Mouse (Mus musculus) limb, embryonic 12.5 days (tissue): ENCODE results near the gene Rai1. TPM values are rescaled to one million over a fixed set of nuclear protein-coding genes. Genes with fewer than 3 reads are reported as not detected.

Experiments used
- ATAC-seq: fragments of 200-750 bp; cut with Nextera tagmentation; 2 replicates; pipeline ENCODE4 v1.8.0; 2017; ENCODE audit warnings: low read depth, moderate TSS enrichment; ENCODE audit not compliant: insufficient number of reproducible peaks, insufficient read depth, low FRiP score, low TSS enrichment
- H3K27ac ChIP-seq: fragments of 300-500 bp; sonication (generic); 2 replicates; pipeline ENCODE4 v1.5.1; 2016; ENCODE audit warnings: mild to moderate bottlenecking, moderate library complexity
- H3K27me3 ChIP-seq: fragments of 300-500 bp; sonication (generic); 2 replicates; pipeline ENCODE4 v1.6.1; 2016; ENCODE audit warnings: mild to moderate bottlenecking, moderate library complexity
- H3K36me3 ChIP-seq: fragments of 300-500 bp; sonication (generic); 2 replicates; pipeline ENCODE4 v1.6.1; 2016; ENCODE audit warnings: mild to moderate bottlenecking, moderate library complexity
- H3K4me1 ChIP-seq: fragments of 300-500 bp; sonication (generic); replicated peaks from 2 replicates; pipeline ENCODE4 v1.6.1; 2016
- H3K4me2 ChIP-seq: fragments of 300-500 bp; sonication (generic); 2 replicates; pipeline ENCODE4 v1.6.1; 2016; ENCODE audit warnings: mild to moderate bottlenecking, moderate library complexity
- H3K4me3 ChIP-seq: fragments of 300-500 bp; sonication (generic); replicated peaks from 2 replicates; pipeline ENCODE4 v1.5.1; 2016; ENCODE audit warnings: mild to moderate bottlenecking
- H3K9ac ChIP-seq: fragments of 300-500 bp; sonication (generic); replicated peaks from 2 replicates; pipeline ENCODE4 v1.6.1; 2016; ENCODE audit warnings: mild to moderate bottlenecking, moderate library complexity
- H3K9me3 ChIP-seq: fragments of 300-500 bp; sonication (generic); 2 replicates; pipeline ENCODE4 v1.6.1; 2016; ENCODE audit warnings: mild to moderate bottlenecking, moderate library complexity
- WGBS: fragments of 180-500 bp; shearing (Covaris S2); methylation state at CpG from one replicate; pipeline ENCODE4 v1.1.7; 2016; 5-methylcytosine and 5-hydroxymethylcytosine counted together
- polyA plus RNA-seq: library from polyadenylated mRNA; unstranded; fragments of >200 nt; fragmentation: Nextera tagmentation; extraction: Ambion mirVana; gene quantifications from 2 replicates; pipeline ENCODE4 v1.2.1, GENCODE M21; 2016

Rai1 gene
- polyA plus RNA-seq, 1 experiment from 2014 or later, result 36.2 TPM

DNA sequence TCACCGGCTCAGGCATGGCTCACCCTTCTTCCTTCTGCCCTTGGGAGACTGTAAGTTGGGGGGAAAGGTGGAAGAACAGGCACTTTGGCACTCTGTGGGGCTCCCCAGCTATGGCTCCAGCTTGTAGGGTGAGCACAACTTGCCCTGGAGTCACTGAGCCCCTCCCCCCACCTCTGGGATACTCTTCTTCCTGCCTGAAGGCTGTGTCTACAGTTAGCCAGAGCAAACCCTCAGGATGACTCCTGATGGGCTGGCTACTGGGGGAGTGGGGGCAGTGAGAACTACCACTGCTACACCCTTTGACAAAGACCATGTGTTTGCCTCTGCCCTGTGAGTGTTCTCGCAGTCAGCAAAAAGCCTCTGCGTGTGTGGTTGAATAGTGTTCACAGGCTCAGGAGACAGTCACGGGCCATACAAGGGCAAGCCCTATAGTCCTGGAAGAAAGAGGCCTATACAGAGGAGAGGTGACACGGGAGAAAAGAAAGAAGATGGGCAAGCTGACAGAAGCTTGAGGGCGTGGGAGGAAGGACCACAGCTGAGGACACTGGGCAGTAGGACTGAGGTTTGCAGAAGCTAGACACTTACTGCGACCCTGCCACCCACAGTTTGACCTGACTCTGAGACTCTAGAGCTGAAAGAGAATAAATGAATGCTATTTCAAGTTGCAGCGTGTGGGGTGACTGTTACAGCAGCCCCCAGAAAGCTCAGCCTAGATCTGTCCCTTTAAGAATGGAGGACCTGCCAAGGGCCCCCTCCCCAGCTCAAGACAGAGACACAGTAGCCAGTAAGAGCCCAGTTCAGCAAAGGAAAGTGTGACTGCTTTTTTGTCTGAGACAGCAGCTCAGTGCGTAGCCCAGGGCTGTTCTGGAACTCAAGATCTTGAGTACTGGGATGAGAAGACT lies 9.7 kb upstream of the Rai1 start:
- Histone ChIP-seq H3K36me3 (no peaks in the 10 kb centered on the region), H3K27me3 (no peaks in the 10 kb centered on the region), H3K4me2 (no peak overlapping the region), H3K9me3 (no peaks in the 10 kb centered on the region), H3K4me1 (peaks cover 20% of the 10 kb centered on the region), H3K9ac (no peak overlapping the region), H3K27ac (no peak overlapping the region), H3K4me3 (no peak overlapping the region)
- no peak for ATAC-seq
- 57% methylated on average over 9 of the region's 9 CpGs for WGBS

DNA sequence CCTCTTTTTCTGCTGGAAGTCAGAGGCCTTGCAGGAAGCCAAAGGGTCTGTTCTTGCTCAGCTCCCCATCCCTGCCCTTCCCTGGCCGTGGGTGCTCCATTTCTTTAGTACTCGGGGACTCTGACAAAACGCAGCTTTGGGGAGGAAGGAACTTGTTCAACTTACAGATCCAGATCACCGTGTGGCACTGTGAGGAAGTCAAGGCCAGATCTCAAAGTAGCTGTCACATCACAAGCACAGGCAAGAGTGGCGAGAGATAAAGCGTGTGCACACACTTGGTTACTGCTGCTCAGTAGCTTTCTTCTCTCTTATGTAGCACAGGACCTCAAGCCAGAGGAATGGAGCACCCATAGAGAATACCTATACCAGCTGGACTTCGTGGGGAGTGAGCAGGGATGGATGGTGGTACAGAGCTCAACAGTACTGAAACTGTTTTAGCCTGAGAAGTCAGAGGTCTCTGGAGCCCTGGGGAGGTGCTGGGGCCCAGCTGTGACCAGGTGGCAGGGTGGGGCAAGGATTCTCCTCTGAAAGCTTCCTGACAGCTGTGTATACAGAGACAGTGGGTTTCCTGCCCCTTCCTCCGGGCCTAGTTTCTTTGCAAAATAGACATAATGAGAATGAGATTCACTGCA lies 5.1 kb upstream of the Rai1 start:
- WGBS, result 79% methylated on average over 8 of the region's 8 CpGs
- Histone ChIP-seq H3K9ac (no peak overlapping the region), H3K27me3 (no peaks in the 10 kb centered on the region), H3K27ac (no peak overlapping the region), H3K4me3 (no peak overlapping the region), H3K4me2 (no peak overlapping the region), H3K36me3 (no peaks in the 10 kb centered on the region), H3K9me3 (no peaks in the 10 kb centered on the region), H3K4me1 (peaks cover 11% of the 10 kb centered on the region)
- ATAC-seq, result no peak

DNA sequence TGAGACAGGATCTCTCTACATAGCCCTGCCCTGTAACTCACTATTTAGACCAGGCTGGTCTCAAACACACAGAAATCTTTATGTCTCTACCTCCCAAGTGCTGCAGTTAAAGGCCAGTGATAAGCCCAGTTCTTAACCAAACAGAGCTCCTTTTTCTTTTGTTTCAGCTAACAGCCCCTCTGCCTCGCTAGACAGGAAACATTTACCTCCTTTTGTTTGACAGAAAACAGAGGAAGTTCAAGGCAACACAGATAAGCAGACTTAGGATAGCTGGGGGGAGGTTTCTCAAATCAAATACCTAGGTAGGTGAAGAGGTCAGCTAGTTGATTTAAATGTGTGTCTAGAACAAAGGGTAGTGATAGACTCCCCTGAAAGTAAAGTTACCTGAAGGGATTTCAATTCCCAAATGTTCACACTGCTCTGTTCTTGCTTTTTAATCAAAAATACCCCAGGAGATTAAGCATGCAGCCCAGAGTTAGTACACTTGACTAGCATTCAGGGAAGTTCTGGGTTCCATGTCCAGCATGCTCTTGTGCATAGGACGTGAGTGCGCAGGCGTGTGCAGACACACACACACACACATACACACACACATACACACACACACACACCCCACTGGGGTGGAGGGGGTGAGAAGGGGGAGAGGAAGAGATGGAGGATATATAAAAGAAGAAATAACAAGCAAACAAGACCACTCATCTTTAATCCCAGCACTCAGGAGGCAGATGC lies 3.8 kb upstream of the Rai1 start:
- H3K4me2 ChIP-seq, result no peak overlapping the region
- WGBS, result 65% methylated on average over 4 of the region's 4 CpGs
- H3K27me3 ChIP-seq, result no peaks in the 10 kb centered on the region
- no peak overlapping the region for H3K9ac ChIP-seq
- peaks cover 3% of the 10 kb centered on the region; the same call in 1 of the 2 replicates for H3K4me1 ChIP-seq
- no peak for ATAC-seq
- H3K27ac ChIP-seq, result no peak overlapping the region
- H3K36me3 ChIP-seq, result no peaks in the 10 kb centered on the region
- no peak overlapping the region for H3K4me3 ChIP-seq
- H3K9me3 ChIP-seq, result no peaks in the 10 kb centered on the region

DNA sequence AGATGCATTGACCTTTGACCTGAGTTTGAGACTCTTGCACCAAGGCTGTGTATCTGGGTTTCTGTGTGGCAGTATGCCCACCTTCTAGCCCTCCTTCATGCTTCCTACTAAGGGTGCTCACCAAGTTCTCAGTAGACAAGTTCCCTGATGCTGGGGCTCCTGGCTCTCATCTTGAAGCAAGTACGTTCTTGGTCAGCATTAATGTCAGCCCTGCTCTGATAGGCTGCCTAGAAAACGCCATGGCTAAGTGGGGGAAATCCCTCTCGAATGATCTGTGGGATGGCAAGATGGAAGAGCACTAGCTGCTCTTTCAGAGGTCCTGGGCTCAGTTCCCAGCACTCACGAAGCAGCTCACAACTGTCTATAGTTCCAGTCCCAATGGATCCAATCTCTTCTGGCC lies 2.8 kb upstream of the Rai1 start:
- Histone ChIP-seq H3K4me3 (no peak overlapping the region), H3K9ac (no peak overlapping the region), H3K36me3 (no peaks in the 10 kb centered on the region), H3K27me3 (no peaks in the 10 kb centered on the region), H3K27ac (no peak overlapping the region), H3K4me1 (peaks cover 9% of the 10 kb centered on the region), H3K4me2 (no peak overlapping the region), H3K9me3 (no peaks in the 10 kb centered on the region)
- no peak for ATAC-seq
- 76% methylated on average over 4 of the region's 4 CpGs for WGBS

DNA sequence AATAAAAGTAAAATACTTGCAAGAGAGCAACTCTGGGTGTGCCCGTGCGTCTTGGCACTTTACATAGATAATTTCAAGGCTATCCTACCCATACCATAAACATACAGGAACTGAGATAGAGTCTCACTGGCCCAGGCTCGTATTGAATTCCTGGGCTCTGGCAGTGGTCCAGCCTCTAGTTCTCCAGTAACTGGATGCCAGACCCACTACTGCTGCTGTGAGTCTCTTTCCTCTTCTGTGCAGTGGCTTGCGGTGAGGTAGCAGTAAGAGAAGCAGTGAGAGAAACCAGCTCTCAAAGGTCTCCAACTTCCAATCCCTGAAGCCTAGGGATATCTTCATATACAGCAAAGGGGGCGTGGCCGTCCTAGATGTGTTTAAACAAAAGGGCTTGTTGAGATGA lies 2.1 kb upstream of the Rai1 start:
- Histone ChIP-seq H3K36me3 (no peaks in the 10 kb centered on the region), H3K9me3 (no peaks in the 10 kb centered on the region), H3K4me3 (no peak overlapping the region), H3K27ac (no peak overlapping the region), H3K4me1 (peaks cover 16% of the 10 kb centered on the region), H3K4me2 (no peak overlapping the region), H3K27me3 (no peaks in the 10 kb centered on the region), H3K9ac (no peak overlapping the region)
- no peak for ATAC-seq
- 78% methylated on average over 6 of the region's 6 CpGs for WGBS

DNA sequence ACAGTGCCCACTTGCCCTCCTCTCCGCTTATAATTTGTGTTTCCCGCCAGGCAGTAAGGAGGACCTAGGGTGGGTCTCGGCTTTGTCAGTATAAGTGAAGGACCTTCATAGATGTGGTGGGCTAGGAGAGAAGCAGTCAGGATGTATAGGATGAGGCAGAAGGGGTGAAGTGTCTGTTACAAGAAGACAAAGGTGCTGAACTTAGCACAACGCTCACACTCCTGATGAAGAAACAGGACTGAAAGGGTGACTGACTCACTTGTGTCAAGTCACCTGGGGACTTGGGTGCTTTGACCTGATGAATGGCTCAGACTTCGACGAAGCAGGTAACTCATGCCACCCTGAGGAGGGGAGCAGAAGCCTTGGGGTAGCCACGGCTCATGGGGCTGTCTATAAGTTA lies 1.2 kb upstream of the Rai1 start:
- Histone ChIP-seq H3K36me3 (no peaks in the 10 kb centered on the region), H3K4me2 (no peak overlapping the region), H3K27ac (no peak overlapping the region), H3K9me3 (no peaks in the 10 kb centered on the region), H3K27me3 (no peaks in the 10 kb centered on the region), H3K9ac (no peak overlapping the region), H3K4me1 (peaks cover 25% of the 10 kb centered on the region), H3K4me3 (no peak overlapping the region)
- ATAC-seq, result no peak
- WGBS, result 87% methylated on average over 7 of the region's 7 CpGs

DNA sequence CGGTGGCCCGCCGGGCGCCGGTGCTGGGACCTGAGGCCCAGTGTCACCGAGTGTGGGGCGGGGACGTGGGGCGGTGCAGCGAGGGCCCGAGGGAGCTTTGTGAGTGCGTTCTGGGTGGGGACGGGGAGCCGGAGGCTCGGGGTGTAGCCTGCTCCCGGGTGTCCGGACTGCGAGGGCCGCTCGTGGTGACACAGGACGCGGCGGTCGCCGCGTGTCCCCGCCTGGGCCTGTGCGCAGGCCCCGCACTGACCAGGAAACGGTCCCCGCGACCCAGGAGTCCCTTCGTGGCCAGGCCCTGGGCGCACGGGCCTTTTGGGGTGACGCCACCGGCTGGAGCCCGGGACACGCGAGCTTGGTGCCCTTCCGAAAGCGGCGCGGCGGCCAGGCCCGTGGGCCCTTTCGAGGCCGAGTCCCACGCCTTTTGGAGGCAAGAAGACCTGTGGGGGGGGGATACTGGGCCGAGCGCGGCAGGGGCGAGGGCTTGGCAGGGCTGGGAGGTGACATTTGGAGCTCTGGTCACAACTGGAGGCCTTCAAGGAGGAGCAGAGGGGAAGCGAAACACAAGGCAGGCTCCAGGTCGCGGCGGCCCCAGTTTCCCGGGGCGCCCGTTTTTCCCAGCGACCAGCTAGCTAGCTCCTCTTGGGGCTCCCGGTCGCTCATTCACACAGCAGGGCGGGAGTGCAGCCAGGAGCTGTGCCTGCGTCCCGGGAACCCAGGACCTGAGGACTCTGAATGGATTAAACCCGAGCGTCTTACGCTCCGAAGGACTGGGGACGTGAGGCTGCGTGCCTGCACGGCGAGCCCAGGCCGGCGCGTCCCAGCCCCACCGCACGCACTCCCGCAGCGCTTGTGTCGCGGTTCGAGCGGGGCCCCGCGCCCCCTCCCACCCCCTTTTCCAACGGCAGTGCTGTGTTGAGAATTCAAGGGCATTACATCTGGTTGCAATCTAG lies 1.1 kb downstream of the Rai1 start:
- peaks cover 47% of the 10 kb centered on the region for H3K4me1 ChIP-seq

DNA sequence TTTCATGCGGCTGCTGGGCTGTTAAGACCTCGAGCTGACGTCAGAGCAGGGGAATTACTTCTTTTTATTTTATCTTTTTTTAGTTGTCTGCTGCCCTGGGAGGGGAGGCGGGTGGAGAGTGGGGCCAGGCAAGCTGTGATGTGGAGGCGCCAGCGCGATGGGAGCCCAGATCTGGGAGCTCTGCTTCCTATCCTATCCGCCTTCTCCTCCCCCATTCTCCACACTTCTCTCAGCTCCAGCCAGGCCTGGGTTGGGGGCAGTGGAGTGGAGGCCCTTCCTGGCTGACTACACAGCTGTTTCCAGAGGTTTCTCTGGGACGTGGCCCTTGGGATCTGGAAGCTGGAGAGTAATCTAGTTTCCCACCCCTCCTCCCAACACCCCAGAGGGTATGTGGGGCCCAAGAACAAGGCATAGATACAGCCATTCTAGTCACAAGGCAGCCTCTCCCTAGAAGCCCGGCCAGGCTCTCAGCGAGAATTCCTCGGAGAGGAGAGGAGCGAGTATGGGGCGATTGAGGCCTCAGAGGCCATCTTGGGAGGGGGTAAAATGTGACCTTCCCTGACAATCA lies 1.8 kb downstream of the Rai1 start:
- peaks cover 55% of the 10 kb centered on the region for H3K4me1 ChIP-seq
- WGBS, result under 1% methylated on average over 14 of the region's 14 CpGs
- no peaks in the 10 kb centered on the region for H3K36me3 ChIP-seq
- H3K9me3 ChIP-seq, result no peaks in the 10 kb centered on the region
- ATAC-seq, result peak; percentile 69
- peak overlapping the region; percentile 100 for H3K4me3 ChIP-seq
- H3K4me2 ChIP-seq, result peak overlapping the region; percentile 74
- peak overlapping the region; percentile 99 for H3K27ac ChIP-seq
- H3K9ac ChIP-seq, result peak overlapping the region; percentile 100
- H3K27me3 ChIP-seq, result no peaks in the 10 kb centered on the region

More for the DNA sequence above, 1.1 kb downstream of the Rai1 start:
- peak overlapping the region; percentile 74 for H3K4me2 ChIP-seq
- WGBS, result under 1% methylated on average over 88 of the region's 88 CpGs
- peak overlapping the region; percentile 100 for H3K9ac ChIP-seq
- peak; percentile 74 for ATAC-seq
- no peaks in the 10 kb centered on the region for H3K36me3 ChIP-seq
- peak overlapping the region; percentile 99 for H3K27ac ChIP-seq
- H3K27me3 ChIP-seq, result no peaks in the 10 kb centered on the region
- peak overlapping the region; percentile 100 for H3K4me3 ChIP-seq
- no peaks in the 10 kb centered on the region for H3K9me3 ChIP-seq

DNA sequence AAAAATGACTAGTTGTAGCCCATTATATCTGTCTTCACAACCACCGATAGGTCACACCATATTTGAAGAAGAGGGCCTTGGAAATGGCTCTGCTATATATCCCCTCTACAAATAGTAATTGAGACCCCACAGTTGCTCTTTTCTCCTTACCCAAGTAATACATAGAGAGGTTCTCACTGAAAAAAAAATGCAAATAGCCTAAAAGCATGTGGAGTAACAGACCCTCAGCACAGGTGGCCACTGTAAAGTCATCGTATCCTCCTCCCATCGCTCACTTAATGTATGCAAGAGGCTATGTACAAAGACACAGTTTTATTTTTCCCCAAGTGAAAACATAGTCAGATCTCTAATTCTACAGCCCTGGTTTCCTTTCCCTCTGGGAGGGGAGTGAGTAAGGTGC lies 2.6 kb downstream of the Rai1 start:
- Histone ChIP-seq H3K27me3 (no peaks in the 10 kb centered on the region), H3K9ac (no peak overlapping the region; the same call in 1 of the 2 replicates), H3K4me1 (peaks cover 63% of the 10 kb centered on the region), H3K9me3 (no peaks in the 10 kb centered on the region), H3K4me3 (peak overlapping the region; percentile 100; the same call in 1 of the 2 replicates), H3K4me2 (peak overlapping the region; percentile 74), H3K36me3 (no peaks in the 10 kb centered on the region), H3K27ac (peak overlapping the region; percentile 99)
- 62% methylated on average over 3 of the region's 3 CpGs for WGBS
- ATAC-seq, result no peak

DNA sequence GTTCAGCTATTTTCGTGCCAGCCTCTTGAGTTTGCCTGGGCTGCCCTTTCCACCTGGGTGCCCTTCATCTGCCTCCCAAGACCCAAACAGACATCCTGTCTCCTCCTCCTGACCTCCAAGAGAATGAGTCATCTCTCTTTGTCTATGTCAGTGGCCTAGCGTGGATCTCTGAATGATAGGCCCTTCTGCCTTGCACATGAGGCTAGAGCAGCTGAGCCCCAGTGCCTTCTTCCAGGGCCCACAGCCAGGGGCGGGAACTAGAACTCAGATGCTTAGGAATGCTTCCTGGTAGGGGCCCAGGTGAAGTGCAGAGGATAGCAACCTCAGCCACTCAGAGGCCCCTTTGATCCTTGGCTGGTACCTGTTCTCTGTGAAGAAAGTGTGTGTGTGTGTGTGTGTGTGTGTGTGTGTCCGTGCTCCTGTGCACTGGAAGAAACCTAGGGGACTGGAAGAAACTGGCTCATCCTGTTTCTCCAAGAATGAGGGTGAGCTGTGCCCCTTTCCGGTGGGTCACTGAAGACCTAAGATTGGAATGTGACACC lies 3.9 kb downstream of the Rai1 start:
- H3K4me1 ChIP-seq, result peaks cover 76% of the 10 kb centered on the region
- H3K9me3 ChIP-seq, result no peaks in the 10 kb centered on the region
- 37% methylated on average over 5 of the region's 5 CpGs for WGBS
- H3K27ac ChIP-seq, result peak overlapping the region; percentile 99
- peak overlapping the region; percentile 74 for H3K4me2 ChIP-seq
- H3K27me3 ChIP-seq, result no peaks in the 10 kb centered on the region
- H3K36me3 ChIP-seq, result no peaks in the 10 kb centered on the region
- no peak overlapping the region; the same call in 1 of the 2 replicates for H3K4me3 ChIP-seq
- no peak overlapping the region for H3K9ac ChIP-seq
- ATAC-seq, result no peak
